Mouse (Mus musculus): ENCODE measurements around the gene Olfr205. TPM values are rescaled to one million over a fixed set of nuclear protein-coding genes. Genes with fewer than 3 reads are reported as not detected.
"Not testable (repeated sequence)": the region's sequence is repeated elsewhere in the genome, so short reads cannot be mapped to it uniquely, and the experiment has no call there.

The Olfr205 gene
- not detected in 2 replicates for polyA plus RNA-seq (2015; fragmentation: Nextera tagmentation; extraction: Ambion mirVana)

GRCm38 (mm10) chr16:59331038-59331437, at the start of gene Olfr205:
TSS of gene Olfr205 (minus strand) at chr16:59331138.
- no peaks in the 10 kb centered on the region for H3K4me1 ChIP-seq
- H3K27ac ChIP-seq: no peak within 1 kb of the TSS
- H3K4me3 ChIP-seq: no peak within 1 kb of the TSS
- H3K36me3 ChIP-seq: no peaks in the 10 kb centered on the region
- ATAC-seq (ENCODE audit: insufficient number of reproducible peaks, insufficient read depth, low FRiP score, low TSS enrichment, low read depth): no peak
- H3K9me3 ChIP-seq: no peaks in the 10 kb centered on the region
- H3K27me3 ChIP-seq: no peaks in the 10 kb centered on the region
- no peak within 1 kb of the TSS for H3K4me2 ChIP-seq
- no peak within 1 kb of the TSS for H3K9ac ChIP-seq

DNA sequence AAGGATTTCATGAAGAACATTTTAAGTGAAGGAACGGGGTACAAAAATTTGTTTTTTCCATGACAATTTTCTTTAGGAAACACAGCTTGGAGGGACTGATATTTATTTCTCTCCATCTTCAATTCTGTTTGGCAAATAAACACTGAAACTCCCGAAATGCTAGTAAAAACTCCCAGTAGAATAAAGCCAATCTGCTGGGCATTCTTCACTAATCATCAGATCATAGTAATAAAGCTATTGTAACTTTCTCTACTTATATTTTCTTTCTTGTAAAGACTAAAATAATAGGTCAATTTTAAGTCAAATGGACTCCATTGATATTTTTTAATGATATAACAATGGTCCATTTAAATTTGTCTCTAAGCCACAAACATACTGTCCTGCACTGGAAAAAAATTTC, 33.0 kb upstream of the Olfr205 start, which contains the start of gene Olfr209:
TSS of gene Olfr209 (minus strand) at position 101 of the 400 bp plus-strand sequence.
- Histone ChIP-seq H3K27me3 (no peaks in the 10 kb centered on the region), H3K36me3 (no peaks in the 10 kb centered on the region), H3K9me3 (no peaks in the 10 kb centered on the region; the same call in 1 of the 2 replicates), H3K4me2 (no peak within 1 kb of the TSS), H3K4me1 (no peaks in the 10 kb centered on the region), H3K27ac (no peak within 1 kb of the TSS), H3K4me3 (no peak within 1 kb of the TSS), H3K9ac (no peak within 1 kb of the TSS)
- ATAC-seq (ENCODE audit: insufficient number of reproducible peaks, insufficient read depth, low FRiP score, low TSS enrichment, low read depth): no peak
- 79% methylated on average over 2 of the region's 2 CpGs for WGBS

DNA sequence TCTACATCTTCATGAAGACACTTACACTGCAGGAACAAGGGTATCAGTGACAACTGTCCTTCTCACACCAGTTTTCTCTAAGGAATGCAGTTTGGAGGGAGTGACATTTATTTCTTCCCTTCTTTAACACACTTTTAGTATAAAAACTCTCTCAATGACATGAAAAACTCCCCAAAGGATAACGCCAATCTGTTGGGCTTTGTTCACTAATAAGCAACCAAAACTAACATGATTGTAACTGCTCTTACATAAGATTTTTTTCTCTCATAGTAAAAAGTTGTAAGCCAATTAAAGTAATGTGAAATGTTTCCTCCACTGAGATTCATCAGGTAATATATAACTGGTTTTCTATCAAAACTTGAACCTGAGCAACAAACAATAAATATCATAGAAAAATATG, 18.2 kb upstream of the Olfr205 start, which contains the start of gene Olfr206:
TSS of gene Olfr206 (minus strand) at position 101 of the 400 bp plus-strand sequence.
- ATAC-seq (ENCODE audit: insufficient number of reproducible peaks, insufficient read depth, low FRiP score, low TSS enrichment, low read depth): no peak
- Histone ChIP-seq H3K9me3 (no peaks in the 10 kb centered on the region), H3K36me3 (no peaks in the 10 kb centered on the region), H3K9ac (no peak within 1 kb of the TSS), H3K4me1 (no peaks in the 10 kb centered on the region), H3K4me3 (no peak within 1 kb of the TSS), H3K27me3 (no peaks in the 10 kb centered on the region), H3K4me2 (no peak within 1 kb of the TSS), H3K27ac (no peak within 1 kb of the TSS)
- WGBS: 70% methylated on average over 1 of the region's 1 CpGs

GRCm38 (mm10) chr16:59323262-59323661, 7.7 kb downstream of the Olfr205 start:
- H3K4me3 ChIP-seq; H3K4me1 ChIP-seq; H3K9me3 ChIP-seq; H3K9ac ChIP-seq; H3K4me2 ChIP-seq; H3K27ac ChIP-seq; H3K27me3 ChIP-seq; H3K36me3 ChIP-seq; ATAC-seq (ENCODE audit: insufficient number of reproducible peaks, insufficient read depth, low FRiP score, low TSS enrichment, low read depth): not testable (repeated sequence)
- 65% methylated on average over 1 of the region's 1 CpGs for WGBS

DNA sequence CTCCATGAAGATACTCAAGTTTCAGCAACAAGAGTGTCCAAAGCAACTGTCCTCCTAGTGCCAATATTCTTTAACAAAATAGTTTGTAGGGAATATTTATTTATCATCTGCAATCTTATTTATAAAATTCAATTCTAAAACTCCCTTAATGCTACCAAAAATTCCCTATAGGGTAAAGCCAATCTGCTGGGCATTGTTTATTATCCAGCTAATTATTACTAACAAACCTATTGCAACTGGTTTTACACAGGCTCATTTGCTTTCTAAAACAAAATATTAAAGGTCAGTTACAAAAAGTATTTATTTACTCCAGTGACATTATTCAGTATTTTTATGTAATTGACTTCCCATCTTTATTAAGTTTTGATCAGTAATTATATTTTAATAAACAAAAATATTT, 12.8 kb downstream of the Olfr205 start, which contains the start of gene Olfr204:
TSS of gene Olfr204 (minus strand) at position 101 of the 400 bp plus-strand sequence.
- no peak within 1 kb of the TSS for H3K27ac ChIP-seq
- H3K9ac ChIP-seq: no peak within 1 kb of the TSS
- no peak within 1 kb of the TSS for H3K4me3 ChIP-seq
- no peak for ATAC-seq (ENCODE audit: insufficient number of reproducible peaks, insufficient read depth, low FRiP score, low TSS enrichment, low read depth)
- no peaks in the 10 kb centered on the region for H3K4me1 ChIP-seq
- H3K4me2 ChIP-seq: no peak within 1 kb of the TSS
- H3K27me3 ChIP-seq: no peaks in the 10 kb centered on the region
- H3K9me3 ChIP-seq: no peaks in the 10 kb centered on the region
- H3K36me3 ChIP-seq: no peaks in the 10 kb centered on the region

DNA sequence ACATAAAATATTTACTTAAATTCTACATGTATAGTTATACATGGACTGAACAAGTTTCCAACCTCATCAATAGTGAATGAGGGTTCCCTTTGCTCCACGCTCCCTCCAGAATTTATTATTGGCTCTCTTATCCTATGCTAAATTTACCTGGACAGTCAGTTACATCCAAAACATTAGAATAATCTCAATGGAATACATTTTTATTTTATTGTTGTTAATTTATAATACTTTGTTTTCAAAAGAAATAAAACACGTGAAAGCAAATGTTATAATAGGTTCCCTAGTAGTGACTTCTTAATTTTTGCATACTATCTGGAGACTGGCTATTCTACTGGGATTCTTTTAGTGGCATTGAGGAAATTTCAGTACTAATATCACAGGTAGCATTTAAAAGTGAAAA, 32.4 kb downstream of the Olfr205 start, which contains the start of gene Olfr203:
TSS of gene Olfr203 (plus strand) at position 301 of the 400 bp plus-strand sequence.
- no peak within 1 kb of the TSS for H3K4me3 ChIP-seq
- H3K9ac ChIP-seq: no peak within 1 kb of the TSS
- no peaks in the 10 kb centered on the region for H3K4me1 ChIP-seq
- H3K27me3 ChIP-seq: no peaks in the 10 kb centered on the region
- H3K9me3 ChIP-seq: no peaks in the 10 kb centered on the region
- WGBS: 84% methylated on average over 2 of the region's 2 CpGs
- H3K27ac ChIP-seq: no peak within 1 kb of the TSS
- H3K36me3 ChIP-seq: no peaks in the 10 kb centered on the region
- H3K4me2 ChIP-seq: no peak within 1 kb of the TSS
- no peak for ATAC-seq (ENCODE audit: insufficient number of reproducible peaks, insufficient read depth, low FRiP score, low TSS enrichment, low read depth)

DNA sequence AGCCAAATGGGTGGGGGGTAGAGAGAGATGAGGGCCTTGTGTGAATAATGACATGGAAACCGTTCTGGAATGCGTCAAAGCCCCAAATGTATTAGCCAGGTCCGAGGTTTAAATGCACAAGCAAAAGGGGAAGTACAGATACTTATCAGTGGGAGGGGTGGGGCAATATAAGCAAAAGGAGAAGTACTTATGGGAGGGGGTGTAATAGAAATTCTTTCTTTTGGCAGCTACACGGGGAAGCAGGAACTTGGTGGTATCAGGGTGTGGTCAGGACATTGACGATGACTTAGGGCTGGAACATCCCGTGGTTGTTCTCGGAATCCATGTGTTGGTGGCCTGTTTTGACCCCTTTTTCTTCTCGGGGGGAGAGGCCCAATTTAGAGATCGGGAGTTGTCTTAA, 43.4 kb downstream of the Olfr205 start:
- not testable (repeated sequence) for H3K27me3 ChIP-seq; H3K4me2 ChIP-seq; H3K4me1 ChIP-seq; H3K36me3 ChIP-seq; ATAC-seq (ENCODE audit: insufficient number of reproducible peaks, insufficient read depth, low FRiP score, low TSS enrichment, low read depth); H3K9me3 ChIP-seq; H3K4me3 ChIP-seq; H3K9ac ChIP-seq; H3K27ac ChIP-seq
- WGBS: 75% methylated on average over 9 of the region's 9 CpGs

GRCm38 (mm10) chr16:59286693-59287092, 44.2 kb downstream of the Olfr205 start, which contains the start of gene Olfr202:
TSS of gene Olfr202 (minus strand) at chr16:59286793.
- H3K9me3 ChIP-seq: no peaks in the 10 kb centered on the region
- no peak within 1 kb of the TSS for H3K4me2 ChIP-seq
- no peak within 1 kb of the TSS for H3K4me3 ChIP-seq
- no peaks in the 10 kb centered on the region for H3K36me3 ChIP-seq
- no peaks in the 10 kb centered on the region for H3K27me3 ChIP-seq
- WGBS: 83% methylated on average over 1 of the region's 1 CpGs
- H3K4me1 ChIP-seq: no peaks in the 10 kb centered on the region
- H3K27ac ChIP-seq: no peak within 1 kb of the TSS
- no peak for ATAC-seq (ENCODE audit: insufficient number of reproducible peaks, insufficient read depth, low FRiP score, low TSS enrichment, low read depth)
- H3K9ac ChIP-seq: no peak within 1 kb of the TSS

DNA sequence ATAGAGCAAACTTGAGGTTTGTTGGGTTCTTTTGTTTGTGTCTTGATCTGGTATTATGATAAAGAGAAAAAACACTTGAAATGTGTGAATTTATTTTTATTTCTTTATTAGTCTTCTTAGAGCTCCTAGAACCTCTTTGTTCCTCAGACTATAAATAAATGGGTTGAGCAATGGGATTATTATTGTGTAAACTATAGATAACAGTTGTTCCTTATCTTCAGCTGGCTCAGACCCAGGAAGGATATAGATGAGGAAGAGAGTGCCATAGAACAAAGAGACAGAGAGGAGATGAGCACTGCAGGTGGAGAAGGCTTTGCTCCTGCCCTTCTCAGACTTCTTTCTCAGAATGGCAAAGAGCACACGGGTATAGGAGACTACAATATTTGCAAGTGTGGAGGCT, 47.5 kb downstream of the Olfr205 start:
- Histone ChIP-seq H3K36me3 (no peaks in the 10 kb centered on the region), H3K4me2 (no peak overlapping the region), H3K9ac (no peak overlapping the region), H3K4me1 (no peaks in the 10 kb centered on the region), H3K9me3 (no peaks in the 10 kb centered on the region), H3K4me3 (no peak overlapping the region), H3K27ac (no peak overlapping the region), H3K27me3 (no peaks in the 10 kb centered on the region)
- 74% methylated on average over 1 of the region's 1 CpGs for WGBS
- ATAC-seq (ENCODE audit: insufficient number of reproducible peaks, insufficient read depth, low FRiP score, low TSS enrichment, low read depth): no peak

GRCm38 (mm10) chr16:59280542-59280941, 50.4 kb downstream of the Olfr205 start:
- Histone ChIP-seq H3K4me1 (no peaks in the 10 kb centered on the region), H3K27me3 (no peaks in the 10 kb centered on the region), H3K9me3 (no peaks in the 10 kb centered on the region), H3K4me2 (no peak overlapping the region), H3K27ac (no peak overlapping the region), H3K9ac (no peak overlapping the region), H3K4me3 (no peak overlapping the region), H3K36me3 (no peaks in the 10 kb centered on the region)
- WGBS: 79% methylated on average over 3 of the region's 3 CpGs
- no peak for ATAC-seq (ENCODE audit: insufficient number of reproducible peaks, insufficient read depth, low FRiP score, low TSS enrichment, low read depth)
